ENCODE assay signal across 17 mouse cellular contexts in genomic region chr1:39335561-39336196, GRCm38 (mm10). TPM values are rescaled to one million over a fixed set of nuclear protein-coding genes. Genes with fewer than 3 reads are reported as not detected.
DNase-seq lines count a peak whose midpoint lies in the region; ATAC-seq and TF ChIP-seq lines count a peak whose summit lies in the region.
"Had no signal": no experiment of that assay in that cellular context is flagged by ENCODE, and none has a peak within 500 bp of the region (broad histone marks: within the 10 kb centered on the region; RNA-seq: fewer than 3 reads in every experiment).

No protein-coding gene starts in this region.

- 0 out of 2 replicates have a peak, but pooled peaks have one; percentile 20 for ATAC-seq in intestine, embryonic 15.5 days
- no peak for ATAC-seq in intestine, embryonic 16.5 days
- no peak for ATAC-seq in midbrain, embryonic 11.5 days (ENCODE audit: low FRiP score)
- ATAC-seq in midbrain, embryonic 15.5 days (replicated peaks) = no peak
- no peak for ATAC-seq in limb, embryonic 14.5 days (ENCODE audit: low FRiP score, low read depth)
- ATAC-seq: liver, embryonic 12.5 days had no signal

- H3K4me3 ChIP-seq in intestine, embryonic 15.5 days (replicated peaks) = no peak overlapping the region
- no peak overlapping the region for H3K4me3 ChIP-seq in intestine, embryonic 16.5 days (ENCODE audit: low read length)
- H3K4me3 ChIP-seq in midbrain, embryonic 11.5 days (ENCODE audit: low read depth, low read length) = no peak overlapping the region
- no peak overlapping the region for H3K4me3 ChIP-seq in midbrain, embryonic 15.5 days
- no peak overlapping the region for H3K4me3 ChIP-seq in limb, embryonic 14.5 days (replicated peaks; ENCODE audit: low read length)
- H3K4me3 ChIP-seq: embryonic facial prominence, embryonic 15.5 days; forebrain, embryonic 12.5 days; liver, embryonic 12.5 days had no signal

- no peak overlapping the region for H3K9ac ChIP-seq in intestine, embryonic 15.5 days
- no peak overlapping the region for H3K9ac ChIP-seq in intestine, embryonic 16.5 days (ENCODE audit: low read depth, low read length)
- H3K9ac ChIP-seq in midbrain, embryonic 11.5 days (ENCODE audit: low read length) = no peak overlapping the region
- H3K9ac ChIP-seq in midbrain, embryonic 15.5 days = no peak overlapping the region
- peak overlapping the region; percentile 5; the same call in 1 of the 2 replicates for H3K9ac ChIP-seq in limb, embryonic 14.5 days (ENCODE audit: low read depth, low read length, severe bottlenecking)
- H3K9ac ChIP-seq: embryonic facial prominence, embryonic 15.5 days; forebrain, embryonic 12.5 days; liver, embryonic 12.5 days had no signal

- no peak for TF ChIP-seq POLR2A in limb, embryonic 14.5 days (IDR thresholded peaks at IDR 0.05; ENCODE audit: borderline replicate concordance, extremely low read depth, insufficient read depth, insufficient read length)

- H3K4me1 ChIP-seq in intestine, embryonic 15.5 days (replicated peaks) = no peaks in the 10 kb centered on the region
- peaks cover 9% of the 10 kb centered on the region for H3K4me1 ChIP-seq in intestine, embryonic 16.5 days (ENCODE audit: control insufficient read depth, insufficient read depth, low read length)
- no peaks in the 10 kb centered on the region for H3K4me1 ChIP-seq in midbrain, embryonic 11.5 days (ENCODE audit: control insufficient read depth, insufficient read depth, low read length)
- 0 out of 2 replicates have a peak, but pooled peaks cover 2% of the 10 kb centered on the region for H3K4me1 ChIP-seq in midbrain, embryonic 15.5 days
- peaks cover 9% of the 10 kb centered on the region; the same call in 1 of the 2 replicates for H3K4me1 ChIP-seq in limb, embryonic 14.5 days (ENCODE audit: control insufficient read depth, insufficient read depth, low read length)
- H3K4me1 ChIP-seq: forebrain, embryonic 12.5 days; liver, embryonic 12.5 days had no signal

- peak; percentile 66 for DNase-seq in midbrain, embryonic 11.5 days (ENCODE audit: low spot score, missing footprints)
- DNase-seq in embryo, embryonic 9.5 days (ENCODE audit: extremely low spot score) = peak; percentile 8
- no peak for DNase-seq in limb, embryonic 14.5 days (ENCODE audit: low spot score)
- no peak for DNase-seq in adrenal gland, adult 8-10 months
- DNase-seq: adrenal gland, postnatal 10 days; cerebellum, adult 8-10 months; kidney, postnatal 10 days; layer of hippocampus, adult 9-11 months; midbrain, embryonic 14.5 days; spleen, adult 18-20 months; thymus, postnatal 4 days had no signal

- H3K27me3 ChIP-seq in intestine, embryonic 15.5 days (replicated peaks) = no peaks in the 10 kb centered on the region
- no peaks in the 10 kb centered on the region for H3K27me3 ChIP-seq in intestine, embryonic 16.5 days (replicated peaks; ENCODE audit: control insufficient read depth, insufficient read depth, low read length)
- H3K27me3 ChIP-seq in midbrain, embryonic 11.5 days (ENCODE audit: control insufficient read depth, insufficient read depth, low read length) = no peaks in the 10 kb centered on the region
- H3K27me3 ChIP-seq in midbrain, embryonic 15.5 days (replicated peaks) = no peaks in the 10 kb centered on the region
- no peaks in the 10 kb centered on the region for H3K27me3 ChIP-seq in limb, embryonic 14.5 days (ENCODE audit: control insufficient read depth, insufficient read depth, low read length)

- WGBS in intestine, embryonic 15.5 days = 27% methylated on average over 15 of the region's 15 CpGs
- WGBS in intestine, embryonic 16.5 days = 29% methylated on average over 15 of the region's 15 CpGs
- WGBS in midbrain, embryonic 11.5 days = 29% methylated on average over 15 of the region's 15 CpGs
- WGBS in midbrain, embryonic 15.5 days = 30% methylated on average over 15 of the region's 15 CpGs
- WGBS in limb, embryonic 14.5 days = 27% methylated on average over 15 of the region's 15 CpGs

- H3K27ac ChIP-seq in intestine, embryonic 15.5 days = no peak overlapping the region
- H3K27ac ChIP-seq in intestine, embryonic 16.5 days (ENCODE audit: low read length) = no peak overlapping the region
- no peak overlapping the region for H3K27ac ChIP-seq in midbrain, embryonic 11.5 days (ENCODE audit: low read depth, low read length)
- H3K27ac ChIP-seq in midbrain, embryonic 15.5 days = no peak overlapping the region
- no peak overlapping the region; the same call in 1 of the 2 replicates for H3K27ac ChIP-seq in limb, embryonic 14.5 days (replicated peaks; ENCODE audit: low read depth, low read length)
- H3K27ac ChIP-seq: embryonic facial prominence, embryonic 15.5 days; forebrain, embryonic 12.5 days; liver, embryonic 12.5 days had no signal

- H3K36me3 ChIP-seq in intestine, embryonic 15.5 days = no peaks in the 10 kb centered on the region
- H3K36me3 ChIP-seq in intestine, embryonic 16.5 days (ENCODE audit: control insufficient read depth, insufficient read depth, low read length) = no peaks in the 10 kb centered on the region
- no peaks in the 10 kb centered on the region for H3K36me3 ChIP-seq in midbrain, embryonic 11.5 days (ENCODE audit: control insufficient read depth, insufficient read depth, low read length)
- H3K36me3 ChIP-seq in midbrain, embryonic 15.5 days (replicated peaks) = no peaks in the 10 kb centered on the region
- no peaks in the 10 kb centered on the region for H3K36me3 ChIP-seq in limb, embryonic 14.5 days (ENCODE audit: control insufficient read depth, insufficient read depth, low read length)
- H3K36me3 ChIP-seq: embryonic facial prominence, embryonic 15.5 days; forebrain, embryonic 12.5 days; liver, embryonic 12.5 days had no signal

- H3K4me2 ChIP-seq in intestine, embryonic 15.5 days (replicated peaks) = 0 out of 2 replicates have a peak overlapping the region, but pooled peaks have one; percentile 2
- no peak overlapping the region for H3K4me2 ChIP-seq in intestine, embryonic 16.5 days (ENCODE audit: low read depth, low read length)
- H3K4me2 ChIP-seq in midbrain, embryonic 11.5 days = no peak overlapping the region
- no peak overlapping the region for H3K4me2 ChIP-seq in midbrain, embryonic 15.5 days
- H3K4me2 ChIP-seq in limb, embryonic 14.5 days (replicated peaks; ENCODE audit: low read depth, low read length, severe bottlenecking) = 0 out of 2 replicates have a peak overlapping the region, but pooled peaks have one; percentile 2
- H3K4me2 ChIP-seq: embryonic facial prominence, embryonic 15.5 days; forebrain, embryonic 12.5 days; liver, embryonic 12.5 days had no signal

- H3K9me3 ChIP-seq in intestine, embryonic 15.5 days = no peaks in the 10 kb centered on the region
- no peaks in the 10 kb centered on the region for H3K9me3 ChIP-seq in intestine, embryonic 16.5 days (ENCODE audit: control insufficient read depth, low read length)
- H3K9me3 ChIP-seq in midbrain, embryonic 11.5 days (ENCODE audit: control insufficient read depth, low read length) = no peaks in the 10 kb centered on the region
- no peaks in the 10 kb centered on the region for H3K9me3 ChIP-seq in midbrain, embryonic 15.5 days
- no peaks in the 10 kb centered on the region for H3K9me3 ChIP-seq in limb, embryonic 14.5 days (ENCODE audit: control insufficient read depth, low read length)
- H3K9me3 ChIP-seq: embryonic facial prominence, embryonic 15.5 days; forebrain, embryonic 12.5 days; liver, embryonic 12.5 days had no signal

RNA-seq across cellular contexts. Expression of gene Rpl31, which starts 32.0 kb away (rescaled TPM):
- 528 and 550 TPM in 2 replicates for polyA plus RNA-seq in intestine, embryonic 15.5 days (2015; fragmentation: Nextera tagmentation; extraction: Ambion mirVana)
- 426 and 432 TPM in 2 replicates for polyA plus RNA-seq in intestine, embryonic 16.5 days (2015; fragmentation: Nextera tagmentation; extraction: Ambion mirVana)
- 430 and 474 TPM in 2 replicates for polyA plus RNA-seq in midbrain, embryonic 11.5 days (2014; fragmentation: Nextera tagmentation; extraction: Ambion mirVana)
- 250 and 292 TPM in 2 replicates for polyA plus RNA-seq in midbrain, embryonic 15.5 days (2015; fragmentation: Nextera tagmentation; extraction: Ambion mirVana)
- 1,032 and 2,613 TPM in 2 replicates for polyA plus RNA-seq in limb, embryonic 14.5 days (2012; rRNA removed)
- 734 and 802 TPM in 2 replicates for polyA plus RNA-seq in limb, embryonic 14.5 days (2014; fragmentation: Nextera tagmentation; extraction: Ambion mirVana)
- total RNA-seq in adrenal gland, adult 8-10 months (2022) = 100 to 1,000 TPM; 589 to 669 (median 644) TPM

Comparison
In these comparisons a context has a peak if more than half of its experiments do, and no peak if none do; other contexts are left out.
1. H3K4me2 ChIP-seq: peak in intestine, embryonic 15.5 days (single experiment) and limb, embryonic 14.5 days (single experiment); none in intestine, embryonic 16.5 days (single experiment), midbrain, embryonic 11.5 days (single experiment) and midbrain, embryonic 15.5 days (single experiment).
2. DNase-seq: peak in midbrain, embryonic 11.5 days (single experiment) and embryo, embryonic 9.5 days (single experiment); none in limb, embryonic 14.5 days (single experiment) and adrenal gland, adult 8-10 months (single experiment).